24 mouse cellular contexts compared by ENCODE assay signal in the genomic region with DNA sequence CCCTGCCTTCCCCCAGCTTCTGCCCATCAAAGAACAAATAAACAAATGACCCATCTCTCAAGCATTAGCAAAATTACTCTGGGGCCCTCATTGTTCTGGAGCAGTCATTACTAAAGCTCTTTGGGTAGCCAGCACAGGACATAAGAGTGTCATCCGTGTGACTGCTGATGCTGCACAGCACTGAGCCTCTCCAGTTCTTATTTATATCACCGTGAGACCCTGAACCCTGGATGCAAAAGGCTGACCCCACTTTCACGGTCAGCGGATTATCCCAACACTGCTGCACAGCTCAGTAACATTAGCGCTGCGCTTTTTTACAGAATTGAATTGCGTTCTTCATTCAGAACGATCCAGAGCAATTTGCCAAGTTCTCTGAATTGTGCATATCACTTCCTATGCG. TPM values are rescaled to one million over a fixed set of nuclear protein-coding genes. Genes with fewer than 3 reads are reported as not detected.
DNase-seq lines count a peak whose midpoint lies in the region; ATAC-seq and TF ChIP-seq lines count a peak whose summit lies in the region.
"Had no signal": no experiment of that assay in that cellular context is flagged by ENCODE, and none has a peak within 500 bp of the region (broad histone marks: within the 10 kb centered on the region; RNA-seq: fewer than 3 reads in every experiment).

No protein-coding gene starts in this region.

- no peaks in the 10 kb centered on the region for H3K27me3 ChIP-seq in forebrain, embryonic 14.5 days (replicated peaks; ENCODE audit: control insufficient read depth, insufficient read depth, low read length)
- H3K27me3 ChIP-seq in forebrain, postnatal 0 days (ENCODE audit: insufficient read depth, low read length) = no peaks in the 10 kb centered on the region
- H3K27me3 ChIP-seq in neural tube, embryonic 12.5 days (replicated peaks) = no peaks in the 10 kb centered on the region
- no peaks in the 10 kb centered on the region for H3K27me3 ChIP-seq in midbrain, embryonic 15.5 days (replicated peaks)
- H3K27me3 ChIP-seq: embryonic facial prominence, embryonic 15.5 days; hindbrain, embryonic 13.5 days; limb, embryonic 15.5 days; lung, embryonic 15.5 days had no signal

- no peak for TF ChIP-seq CTCF in forebrain, postnatal 0 days (IDR thresholded peaks at IDR 0.05; ENCODE audit: low read depth)

- no peak for ATAC-seq in forebrain, embryonic 14.5 days
- no peak for ATAC-seq in forebrain, postnatal 0 days
- ATAC-seq in neural tube, embryonic 12.5 days (ENCODE audit: low FRiP score, low read depth) = peak; percentile 44; the same call in 1 of the 2 replicates
- ATAC-seq in midbrain, embryonic 15.5 days (replicated peaks) = no peak
- ATAC-seq: CD4-positive, CD25-positive, alpha-beta regulatory T cell, adult 4 months; inflammation-experienced regulatory T-cells, adult 6 months had no signal

- no peak overlapping the region for H3K4me3 ChIP-seq in forebrain, embryonic 14.5 days (ENCODE audit: low read depth, low read length)
- H3K4me3 ChIP-seq in forebrain, postnatal 0 days (ENCODE audit: low read depth, low read length) = no peak overlapping the region
- H3K4me3 ChIP-seq in neural tube, embryonic 12.5 days = no peak overlapping the region
- H3K4me3 ChIP-seq in midbrain, embryonic 15.5 days = no peak overlapping the region
- H3K4me3 ChIP-seq: embryonic facial prominence, embryonic 15.5 days; heart, embryonic 10.5 days; hindbrain, embryonic 13.5 days; limb, embryonic 15.5 days; lung, embryonic 15.5 days; megakaryocyte, embryonic 14.5 days had no signal

- H3K9me3 ChIP-seq in forebrain, embryonic 14.5 days (replicated peaks; ENCODE audit: control insufficient read depth, low read length) = no peaks in the 10 kb centered on the region
- H3K9me3 ChIP-seq in forebrain, postnatal 0 days (ENCODE audit: low read length) = no peaks in the 10 kb centered on the region
- H3K9me3 ChIP-seq in neural tube, embryonic 12.5 days = no peaks in the 10 kb centered on the region
- no peaks in the 10 kb centered on the region for H3K9me3 ChIP-seq in midbrain, embryonic 15.5 days
- H3K9me3 ChIP-seq: embryonic facial prominence, embryonic 15.5 days; heart, embryonic 10.5 days; hindbrain, embryonic 13.5 days; limb, embryonic 15.5 days; lung, embryonic 15.5 days; megakaryocyte, embryonic 14.5 days had no signal

- WGBS in forebrain, embryonic 14.5 days = 45% methylated on average over 9 of the region's 9 CpGs
- 28% methylated on average over 9 of the region's 9 CpGs for WGBS in forebrain, postnatal 0 days
- WGBS in neural tube, embryonic 12.5 days = 37% methylated on average over 9 of the region's 9 CpGs
- WGBS in midbrain, embryonic 15.5 days = 24% methylated on average over 9 of the region's 9 CpGs

- no peaks in the 10 kb centered on the region for H3K36me3 ChIP-seq in forebrain, embryonic 14.5 days (ENCODE audit: control insufficient read depth, insufficient read depth, low read length)
- H3K36me3 ChIP-seq in forebrain, postnatal 0 days (ENCODE audit: insufficient read depth) = no peaks in the 10 kb centered on the region
- no peaks in the 10 kb centered on the region for H3K36me3 ChIP-seq in neural tube, embryonic 12.5 days
- no peaks in the 10 kb centered on the region for H3K36me3 ChIP-seq in midbrain, embryonic 15.5 days (replicated peaks)
- H3K36me3 ChIP-seq: embryonic facial prominence, embryonic 15.5 days; heart, embryonic 10.5 days; limb, embryonic 15.5 days; lung, embryonic 15.5 days had no signal

- no peak overlapping the region for H3K4me2 ChIP-seq in forebrain, embryonic 14.5 days (ENCODE audit: low read length)
- H3K4me2 ChIP-seq in forebrain, postnatal 0 days (ENCODE audit: low read depth) = no peak overlapping the region
- H3K4me2 ChIP-seq in neural tube, embryonic 12.5 days (replicated peaks) = no peak overlapping the region
- no peak overlapping the region for H3K4me2 ChIP-seq in midbrain, embryonic 15.5 days
- H3K4me2 ChIP-seq: embryonic facial prominence, embryonic 15.5 days; hindbrain, embryonic 13.5 days; limb, embryonic 15.5 days; lung, embryonic 15.5 days had no signal

- H3K4me1 ChIP-seq in forebrain, embryonic 14.5 days (ENCODE audit: control insufficient read depth, insufficient read depth, low read length) = peaks cover 4% of the 10 kb centered on the region; the same call in 1 of the 2 replicates
- peaks cover 13% of the 10 kb centered on the region; the same call in 1 of the 2 replicates for H3K4me1 ChIP-seq in forebrain, postnatal 0 days (ENCODE audit: insufficient read depth)
- peaks cover 8% of the 10 kb centered on the region; the same call in 1 of the 2 replicates for H3K4me1 ChIP-seq in neural tube, embryonic 12.5 days
- peaks cover 20% of the 10 kb centered on the region for H3K4me1 ChIP-seq in midbrain, embryonic 15.5 days
- H3K4me1 ChIP-seq: embryonic facial prominence, embryonic 15.5 days; heart, embryonic 10.5 days; limb, embryonic 15.5 days; lung, embryonic 15.5 days; megakaryocyte, embryonic 14.5 days had no signal

- no peak overlapping the region for H3K27ac ChIP-seq in forebrain, embryonic 14.5 days (ENCODE audit: low read depth, low read length)
- no peak overlapping the region for H3K27ac ChIP-seq in forebrain, postnatal 0 days (ENCODE audit: low read depth, low read length)
- no peak overlapping the region for H3K27ac ChIP-seq in neural tube, embryonic 12.5 days
- H3K27ac ChIP-seq in midbrain, embryonic 15.5 days = 0 out of 2 replicates have a peak overlapping the region, but pooled peaks have one; percentile 29
- H3K27ac ChIP-seq: embryonic facial prominence, embryonic 15.5 days; heart, embryonic 10.5 days; hindbrain, embryonic 13.5 days; kidney, postnatal 0 days; limb, embryonic 15.5 days; liver, embryonic 14.5 days; lung, embryonic 15.5 days had no signal

- no peak overlapping the region for H3K9ac ChIP-seq in forebrain, embryonic 14.5 days (ENCODE audit: low read length)
- H3K9ac ChIP-seq in forebrain, postnatal 0 days = no peak overlapping the region
- no peak overlapping the region for H3K9ac ChIP-seq in neural tube, embryonic 12.5 days
- no peak overlapping the region for H3K9ac ChIP-seq in midbrain, embryonic 15.5 days
- H3K9ac ChIP-seq: embryonic facial prominence, embryonic 15.5 days; hindbrain, embryonic 13.5 days; limb, embryonic 15.5 days; liver, embryonic 14.5 days; lung, embryonic 15.5 days had no signal

- peak; percentile 17 for DNase-seq in forebrain, embryonic 14.5 days (ENCODE audit: low spot score)
- no peak for DNase-seq in forebrain, postnatal 0 days
- no peak for DNase-seq in neural tube, embryonic 10.5 days (ENCODE audit: extremely low spot score, low spot score)
- peak; percentile 25 for DNase-seq in retina, postnatal 7 days (ENCODE audit: low read depth, low spot score)
- DNase-seq in layer of hippocampus, postnatal 25 days (ENCODE audit: extremely low spot score in 1 of 2, low spot score in 1 of 2) = no peak
- DNase-seq in left cerebral cortex, adult 9 months (ENCODE audit: low spot score in 2 of 2) = no peak
- DNase-seq: adrenal gland, postnatal 25 days; cerebellum, postnatal 10 days; kidney, adult 18-20 months; lung, postnatal 36 days; right cerebral cortex, postnatal 14 days; spleen, adult 18-20 months had no signal

RNA-seq across cellular contexts. Expression of a gene that starts 31.3 kb away (rescaled TPM):
- 30.8 and 42.9 TPM in 2 replicates for polyA plus RNA-seq in forebrain, embryonic 14.5 days (2014; fragmentation: Nextera tagmentation; extraction: Ambion mirVana)
- total RNA-seq in forebrain, postnatal 0 days (2014; rRNA removed) = 114 and 135 TPM in 2 replicates
- polyA plus RNA-seq in forebrain, postnatal 0 days (2015; fragmentation: Nextera tagmentation; extraction: Ambion mirVana) = 67.0 and 96.8 TPM in 2 replicates
- polyA plus RNA-seq in neural tube, embryonic 12.5 days (2016; fragmentation: Nextera tagmentation; extraction: Ambion mirVana) = 33.4 and 38.7 TPM in 2 replicates
- 89.2 and 91.8 TPM in 2 replicates for polyA plus RNA-seq in midbrain, embryonic 15.5 days (2015; fragmentation: Nextera tagmentation; extraction: Ambion mirVana)
- 100 to 1,000 TPM; 295 to 339 TPM for total RNA-seq in layer of hippocampus, postnatal 25 days (2021)
- polyA plus RNA-seq: inflammation-experienced regulatory T-cells, adult 6 months had no signal

Comparison
In these comparisons a context has a peak if more than half of its experiments do, and no peak if none do; other contexts are left out.
1. DNase-seq: peak in forebrain, embryonic 14.5 days (single experiment) and retina, postnatal 7 days (single experiment); none in forebrain, postnatal 0 days (single experiment), neural tube, embryonic 10.5 days (single experiment), layer of hippocampus, postnatal 25 days (0 of 2) and left cerebral cortex, adult 9 months (0 of 2).